Mouse (Mus musculus) hindbrain, postnatal 0 days (tissue): ENCODE measurements around the gene Prkn. TPM values are rescaled to one million over a fixed set of nuclear protein-coding genes. Genes with fewer than 3 reads are reported as not detected.

ENCODE experiments used
- ATAC-seq: fragments of 200-750 bp; cut with Nextera tagmentation; 2 replicates; pipeline ENCODE4 v1.8.0; 2017; ENCODE audit warnings: mild to moderate bottlenecking, moderate TSS enrichment, moderate library complexity
- DNase-seq: peaks from one replicate; pipeline ENCODE4 v3.0.0-alpha.2; 2015; ENCODE audit warnings: low spot score
- H3K27ac ChIP-seq: fragments of 300-500 bp; sonication (generic); 2 replicates; pipeline ENCODE4 v1.5.1; 2014; ENCODE audit warnings: mild to moderate bottlenecking
- H3K27me3 ChIP-seq: fragments of 300-500 bp; sonication (generic); 2 replicates; pipeline ENCODE4 v1.6.1; 2014; ENCODE audit warnings: low read length, mixed read lengths; ENCODE audit not compliant: insufficient read depth
- H3K36me3 ChIP-seq: fragments of 300-500 bp; sonication (generic); 2 replicates; pipeline ENCODE4 v1.6.1; 2014; ENCODE audit warnings: low read length, mixed read lengths; ENCODE audit not compliant: insufficient read depth
- H3K4me1 ChIP-seq: fragments of 300-500 bp; sonication (generic); 2 replicates; pipeline ENCODE4 v1.6.1; 2014; ENCODE audit warnings: antibody characterized with exemption, low read length, mixed read lengths; ENCODE audit not compliant: insufficient read depth
- H3K4me2 ChIP-seq: fragments of 300-500 bp; sonication (generic); 2 replicates; pipeline ENCODE4 v1.6.1; 2014; ENCODE audit warnings: low read depth, mild to moderate bottlenecking, low read length, moderate library complexity, mixed read lengths
- H3K4me3 ChIP-seq: fragments of 300-500 bp; sonication (generic); 2 replicates; pipeline ENCODE4 v1.5.1; 2014; ENCODE audit warnings: low read length
- H3K9ac ChIP-seq: fragments of 300-500 bp; sonication (generic); replicated peaks from 2 replicates; pipeline ENCODE4 v1.6.1; 2014; ENCODE audit warnings: mild to moderate bottlenecking, low read length, moderate library complexity, mixed read lengths
- H3K9me3 ChIP-seq: fragments of 300-500 bp; sonication (generic); 2 replicates; pipeline ENCODE4 v1.6.1; 2016; ENCODE audit warnings: low read length, mixed read lengths
- CTCF ChIP-seq: IDR thresholded peaks from 2 replicates; pipeline ENCODE4 v1.5.1; 2016; ENCODE audit warnings: antibody characterized with exemption, control low read depth, low read depth
- WGBS: fragments of 180-500 bp; shearing (Covaris S2); extraction: QIAGEN DNeasy Blood & Tissue Kit; methylation state at CpG from one replicate; pipeline ENCODE4 v1.1.7; 2014; 5-methylcytosine and 5-hydroxymethylcytosine counted together
- polyA plus RNA-seq: library from polyadenylated mRNA; unstranded; fragments of >200 nt; fragmentation: Nextera tagmentation; extraction: Ambion mirVana; gene quantifications from 2 replicates; pipeline ENCODE4 v1.2.1, GENCODE M21; 2015
- total RNA-seq: library from RNA; depleted of rRNA; stranded (reverse); fragments of >200 nt; gene quantifications from 2 replicates; pipeline ENCODE4 v1.2.3, GENCODE M21; 2014

The Prkn gene
- total and polyA plus RNA-seq, 2 experiments from 2014 or later: 9.3 to 10.7 TPM

GRCm38 (mm10) chr17:10840731-10841201, 582 bp downstream of the Prkn start:
- WGBS: 2% methylated on average over 20 of the region's 20 CpGs

GRCm38 (mm10) chr17:10854207-10854606, 14.0 kb downstream of the Prkn start:
- 71% methylated on average over 3 of the region's 3 CpGs for WGBS
- DNase-seq: peak; percentile 46
- H3K27ac ChIP-seq: no peak overlapping the region

More at GRCm38 (mm10) chr17:10840731-10841201, 582 bp downstream of the Prkn start:
- TF ChIP-seq CTCF: peak; percentile 74
- Histone ChIP-seq H3K9ac (peak overlapping the region; percentile 79), H3K27ac (peak overlapping the region; percentile 88), H3K4me1 (0 out of 2 replicates have a peak, but pooled peaks cover 6% of the 10 kb centered on the region), H3K36me3 (no peaks in the 10 kb centered on the region), H3K9me3 (no peaks in the 10 kb centered on the region), H3K27me3 (no peaks in the 10 kb centered on the region), H3K4me3 (peak overlapping the region; percentile 77), H3K4me2 (peak overlapping the region; percentile 90)
- DNase-seq (peak; percentile 83), ATAC-seq (peak; percentile 78)

GRCm38 (mm10) chr17:10874208-10875187, 34.3 kb downstream of the Prkn start:
- Histone ChIP-seq H3K27me3 (no peaks in the 10 kb centered on the region), H3K4me3 (no peak overlapping the region), H3K27ac (no peak overlapping the region), H3K36me3 (no peaks in the 10 kb centered on the region), H3K9ac (no peak overlapping the region), H3K4me2 (no peak overlapping the region), H3K9me3 (no peaks in the 10 kb centered on the region), H3K4me1 (no peaks in the 10 kb centered on the region)
- ATAC-seq (no peak), DNase-seq (no peak)
- TF ChIP-seq CTCF: no peak
- WGBS: 84% methylated on average over 7 of the region's 7 CpGs

More at GRCm38 (mm10) chr17:10854207-10854606, 14.0 kb downstream of the Prkn start:
- Histone ChIP-seq H3K4me3 (no peak overlapping the region), H3K9me3 (no peaks in the 10 kb centered on the region), H3K9ac (no peak overlapping the region), H3K4me1 (no peaks in the 10 kb centered on the region), H3K27me3 (no peaks in the 10 kb centered on the region), H3K36me3 (no peaks in the 10 kb centered on the region), H3K4me2 (no peak overlapping the region)
- ATAC-seq: no peak
- TF ChIP-seq CTCF: no peak

- no peak for TF ChIP-seq CTCF
- no peak overlapping the region for H3K27ac ChIP-seq
- no peak overlapping the region for H3K4me2 ChIP-seq
- 82% methylated on average over 5 of the region's 5 CpGs for WGBS
- DNase-seq (no peak), ATAC-seq (no peak)
- no peak overlapping the region for H3K4me3 ChIP-seq
- H3K36me3 ChIP-seq: no peaks in the 10 kb centered on the region
- no peak overlapping the region for H3K9ac ChIP-seq
- H3K27me3 ChIP-seq: no peaks in the 10 kb centered on the region
- H3K4me1 ChIP-seq: no peaks in the 10 kb centered on the region
- no peaks in the 10 kb centered on the region for H3K9me3 ChIP-seq
Observed at GRCm38 (mm10) chr17:10878986-10879385, 38.8 kb downstream of the Prkn start.

GRCm38 (mm10) chr17:10882260-10882659, 42.1 kb downstream of the Prkn start:
- no peak overlapping the region for H3K4me3 ChIP-seq
- no peaks in the 10 kb centered on the region for H3K36me3 ChIP-seq
- TF ChIP-seq CTCF: no peak
- H3K27me3 ChIP-seq: no peaks in the 10 kb centered on the region
- no peak overlapping the region for H3K9ac ChIP-seq
- no peak overlapping the region for H3K4me2 ChIP-seq
- H3K4me1 ChIP-seq: no peaks in the 10 kb centered on the region
- 91% methylated on average over 1 of the region's 1 CpGs for WGBS
- DNase-seq: no peak
- no peaks in the 10 kb centered on the region for H3K9me3 ChIP-seq
- no peak overlapping the region for H3K27ac ChIP-seq
- ATAC-seq: no peak

- Histone ChIP-seq H3K36me3 (no peaks in the 10 kb centered on the region), H3K4me1 (no peaks in the 10 kb centered on the region), H3K9me3 (no peaks in the 10 kb centered on the region), H3K4me3 (no peak overlapping the region), H3K27ac (no peak overlapping the region), H3K4me2 (no peak overlapping the region), H3K27me3 (no peaks in the 10 kb centered on the region), H3K9ac (no peak overlapping the region)
- DNase-seq (no peak), ATAC-seq (no peak)
- 23% methylated on average over 4 of the region's 4 CpGs for WGBS
- no peak for TF ChIP-seq CTCF
Observed at GRCm38 (mm10) chr17:10887924-10888323, 47.7 kb downstream of the Prkn start.
